Mouse (Mus musculus): ENCODE results near the gene Slc48a1. TPM values are rescaled to one million over a fixed set of nuclear protein-coding genes. Genes with fewer than 3 reads are reported as not detected.

Gene Slc48a1
- total RNA-seq, 2 experiments from 2014 or later, result 133 to 137 TPM

GRCm38 (mm10) chr15:97826588-97827261, 48.4 kb downstream of the Slc48a1 start:
- no peak for DNase-seq

DNA sequence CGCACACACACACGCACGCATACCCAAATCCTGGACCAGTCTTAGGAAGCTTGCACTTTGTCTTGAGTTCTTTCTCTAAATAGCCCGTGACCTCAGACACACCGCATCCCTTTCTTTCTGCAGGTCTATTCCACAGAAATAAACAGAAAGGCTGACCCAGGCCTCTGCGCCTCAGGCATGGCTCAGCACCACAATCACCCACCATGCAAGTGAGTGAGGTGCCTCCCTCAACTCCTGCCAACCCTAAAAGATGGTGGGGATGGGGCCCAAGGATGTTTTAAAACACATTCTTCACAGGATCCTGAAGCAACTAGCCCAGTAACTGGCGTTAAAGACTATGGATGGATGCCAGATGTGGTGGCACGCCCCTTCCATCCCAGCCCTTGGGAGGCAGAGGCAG, 49.1 kb downstream of the Slc48a1 start:
- no peak for DNase-seq

DNA sequence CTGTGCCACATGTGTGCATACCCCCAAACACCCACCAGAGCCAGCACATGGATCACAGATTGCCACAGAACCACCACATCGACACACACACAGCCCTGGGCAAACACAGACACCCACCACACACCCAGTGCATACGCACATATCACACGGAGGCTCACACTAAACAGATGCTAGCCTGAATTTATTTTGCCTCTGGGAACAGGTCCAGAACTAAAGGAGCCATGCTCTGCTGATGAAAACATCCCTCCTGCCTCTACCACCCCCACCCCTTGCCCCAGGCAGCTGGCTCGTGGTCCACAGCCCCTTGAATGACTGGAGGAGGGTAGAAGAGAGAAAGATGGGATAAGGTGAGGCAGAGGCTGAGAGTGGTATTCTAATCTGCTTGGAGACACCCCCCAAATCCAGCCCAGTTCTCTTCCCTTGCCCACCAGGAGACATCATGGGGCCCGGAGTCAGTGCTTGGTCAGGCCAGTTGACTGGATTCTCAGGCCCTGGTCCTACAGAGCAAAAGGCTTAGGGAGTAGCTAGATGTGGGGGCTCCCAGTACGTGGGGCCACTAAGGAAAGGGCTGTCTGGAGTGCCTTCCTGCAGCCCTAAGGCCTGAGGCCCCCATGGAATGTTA, 50.0 kb downstream of the Slc48a1 start:
- no peak for DNase-seq

GRCm38 (mm10) chr15:97828901-97829338, 50.6 kb downstream of the Slc48a1 start:
- no peak for DNase-seq

DNA sequence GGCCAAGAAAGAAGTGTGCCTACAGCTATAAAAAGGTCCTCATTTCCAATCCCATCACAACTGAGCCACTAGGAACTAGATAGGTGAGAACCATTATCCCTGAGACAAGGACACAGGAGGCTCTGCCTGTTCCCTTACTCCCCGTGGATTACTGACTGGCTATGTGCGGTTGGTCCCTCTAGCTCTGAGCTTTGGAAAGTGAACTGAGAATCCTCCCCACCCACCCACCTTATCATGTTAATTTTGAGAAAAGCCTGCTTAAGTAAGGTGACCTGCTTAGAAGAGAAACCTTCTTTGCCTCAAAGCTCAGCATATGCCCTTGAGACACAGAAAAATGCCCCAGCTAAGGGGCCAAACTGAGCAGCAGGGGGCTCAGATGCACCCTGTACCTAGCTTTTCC, 51.1 kb downstream of the Slc48a1 start:
- no peak for DNase-seq

GRCm38 (mm10) chr15:97830253-97830787, 52.0 kb downstream of the Slc48a1 start:
- no peak for DNase-seq

- DNase-seq, result peak in 1 of 2 experiments; percentile 35
Observed at GRCm38 (mm10) chr15:97830788-97831241, 52.5 kb downstream of the Slc48a1 start.

GRCm38 (mm10) chr15:97831242-97831986, 53.1 kb downstream of the Slc48a1 start:
- peak in 1 of 2 experiments; percentile 56 for DNase-seq

GRCm38 (mm10) chr15:97831987-97832640, 53.8 kb downstream of the Slc48a1 start:
- DNase-seq, result no peak

DNA sequence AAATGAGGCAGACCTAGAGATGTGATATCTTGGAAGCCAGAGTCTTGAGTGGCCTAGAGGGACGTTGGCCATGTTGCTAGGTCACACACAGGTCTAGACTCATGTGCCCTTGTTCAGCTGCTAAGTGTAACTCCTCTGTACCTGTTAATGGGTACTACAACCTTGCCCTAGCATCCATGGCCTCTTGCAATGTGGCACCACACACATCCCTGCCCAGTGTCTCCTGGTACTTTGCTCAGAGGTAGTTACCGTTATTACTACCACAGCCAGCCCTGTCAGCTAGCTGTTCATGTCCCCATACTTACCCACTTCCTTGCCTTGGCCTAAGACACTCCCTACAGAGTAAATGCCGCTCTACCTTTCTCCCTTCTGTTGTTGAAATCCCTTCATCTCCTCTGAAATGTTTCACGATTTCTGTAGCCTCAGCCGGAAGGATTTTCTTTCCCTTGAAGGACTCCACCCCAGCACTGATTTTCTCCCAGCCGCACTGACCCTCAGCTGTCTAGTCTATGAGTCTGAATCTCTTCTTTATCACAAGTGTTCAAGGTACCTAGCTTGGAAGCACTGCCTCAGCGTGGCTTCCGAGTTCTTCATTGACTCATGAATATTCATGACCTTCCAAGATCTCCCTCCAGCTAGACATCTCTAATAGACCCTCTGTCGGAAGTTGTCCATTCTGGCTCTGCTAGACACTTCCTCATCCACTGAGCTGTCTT, 54.6 kb downstream of the Slc48a1 start:
- no peak for DNase-seq

DNA sequence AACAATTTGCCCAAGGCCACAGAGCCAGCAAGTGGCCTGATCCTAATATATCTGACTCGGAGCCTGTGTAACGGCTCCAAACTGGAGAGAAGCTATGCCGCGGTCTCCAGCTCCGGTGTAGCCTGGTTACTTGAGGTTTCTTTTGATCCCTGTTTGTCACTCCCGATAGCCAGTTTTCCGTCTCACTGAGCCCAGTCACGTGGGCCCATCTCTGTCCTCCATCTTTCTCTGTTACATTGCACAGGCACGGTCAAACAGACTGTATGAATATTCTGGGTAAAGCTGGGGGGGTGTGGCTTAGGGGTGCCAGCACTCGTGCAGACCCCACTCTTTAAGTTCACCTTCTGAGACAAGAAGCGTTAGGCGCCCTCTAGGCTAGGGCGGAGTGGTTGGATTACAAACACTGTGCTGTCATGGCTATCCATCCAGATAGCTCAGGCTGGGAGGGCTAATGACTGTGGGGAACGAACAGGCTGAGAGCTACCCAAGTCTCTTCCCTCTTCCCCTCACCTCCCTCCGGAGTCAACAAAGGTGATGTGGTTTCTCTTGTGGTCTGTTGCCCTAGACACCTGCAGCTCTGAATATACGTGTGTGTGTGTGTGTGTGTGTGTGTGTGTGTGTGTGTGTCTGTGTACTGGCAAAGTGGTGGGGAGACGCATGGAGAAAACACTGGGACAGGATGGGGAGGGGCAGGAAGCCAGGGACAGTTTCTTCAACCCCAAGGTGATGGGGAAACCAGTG, 58.0 kb downstream of the Slc48a1 start:
- no peak for DNase-seq

GRCm38 (mm10) chr15:97836894-97837247, 58.6 kb downstream of the Slc48a1 start:
- DNase-seq, result no peak

DNA sequence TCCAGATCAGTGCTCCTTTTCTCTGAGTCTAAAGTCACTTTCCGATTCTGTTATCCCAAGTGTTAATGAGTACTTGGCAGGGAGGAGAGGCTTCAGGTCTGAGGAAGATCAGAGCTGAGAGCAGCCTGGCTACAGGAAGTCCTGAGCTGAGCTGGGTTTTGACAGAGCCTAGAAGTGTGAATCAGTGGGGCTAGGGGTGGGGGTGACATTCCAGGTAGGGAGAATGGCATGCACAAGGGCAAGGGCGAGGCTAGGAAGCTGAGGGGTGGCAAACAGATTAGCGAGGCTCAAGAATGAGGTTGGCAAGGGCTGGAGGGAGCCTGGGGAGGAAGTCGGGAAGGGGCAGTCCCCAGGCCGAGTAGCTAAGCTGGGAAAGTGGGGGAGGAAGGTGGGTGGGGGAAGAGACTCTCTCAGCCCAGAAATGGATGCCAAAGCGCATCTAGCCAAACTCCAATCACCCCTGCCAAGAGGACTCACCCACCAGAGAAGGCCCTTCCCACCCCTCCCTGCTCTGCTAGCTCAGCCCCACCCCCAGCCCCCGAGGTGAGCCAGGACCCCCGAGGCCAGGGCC, 59.3 kb downstream of the Slc48a1 start:
- no peak for DNase-seq

- DNase-seq, result no peak
Observed at GRCm38 (mm10) chr15:97838395-97838794, 60.1 kb downstream of the Slc48a1 start.

- no peak for DNase-seq
Observed at GRCm38 (mm10) chr15:97839012-97839411, 60.7 kb downstream of the Slc48a1 start.

GRCm38 (mm10) chr15:97839473-97839872, 61.2 kb downstream of the Slc48a1 start:
- DNase-seq, result no peak

DNA sequence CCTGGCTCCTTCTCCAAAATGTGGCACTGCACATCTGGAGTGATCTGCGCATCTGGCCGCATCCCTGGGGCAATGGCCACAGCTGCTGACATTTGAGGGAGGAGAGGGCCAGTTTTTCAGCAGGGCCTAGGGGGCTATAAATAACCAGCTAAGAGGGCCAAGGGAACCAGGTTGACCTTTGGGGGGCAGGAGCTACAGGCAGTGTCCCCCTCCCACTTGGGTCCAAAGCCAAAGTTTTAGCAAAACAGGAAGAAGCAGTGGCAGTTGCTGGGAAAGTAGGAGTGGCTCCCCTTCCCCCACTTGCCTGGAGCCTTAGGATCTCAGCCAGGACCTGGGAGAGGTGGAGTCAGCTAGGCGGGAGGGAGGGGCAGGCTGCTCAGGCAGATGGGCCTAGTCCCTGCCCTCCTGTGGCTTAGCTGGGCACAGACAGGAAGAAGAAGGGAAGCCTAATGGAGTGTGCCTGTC, 61.7 kb downstream of the Slc48a1 start:
- DNase-seq, result no peak

DNA sequence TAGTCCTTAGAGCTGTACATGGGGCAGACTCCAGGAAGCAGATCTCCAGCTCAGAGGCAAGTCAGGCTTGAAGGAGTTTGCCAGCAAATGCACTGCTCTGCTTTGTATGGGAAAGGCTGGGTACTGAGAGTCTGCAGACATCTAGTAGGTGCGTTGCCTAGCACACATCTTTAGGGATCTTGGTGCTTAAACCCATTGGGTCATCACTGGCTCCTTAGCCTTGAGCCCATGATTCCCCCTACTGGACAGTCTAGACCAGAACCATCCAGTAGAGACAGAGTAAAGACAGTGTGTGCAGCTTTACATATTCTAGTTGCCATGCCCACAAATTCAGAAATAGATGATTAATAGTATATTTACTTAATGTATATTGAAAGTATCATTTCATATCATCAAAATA, 62.5 kb downstream of the Slc48a1 start:
- DNase-seq, result no peak

- no peak for DNase-seq
Observed at GRCm38 (mm10) chr15:97841383-97841782, 63.1 kb downstream of the Slc48a1 start.

- no peak for DNase-seq
Observed at GRCm38 (mm10) chr15:97842058-97842457, 63.7 kb downstream of the Slc48a1 start.

Data from layer of hippocampus, postnatal 36 days (tissue).